8 mouse cellular contexts compared by ENCODE assay signal in genomic region chr3:137057225-137057910, GRCm38 (mm10).
DNase-seq lines count a peak whose midpoint lies in the region; ATAC-seq and TF ChIP-seq lines count a peak whose summit lies in the region.
"Had no signal": no experiment of that assay in that cellular context is flagged by ENCODE, and none has a peak within 500 bp of the region (broad histone marks: within the 10 kb centered on the region; RNA-seq: fewer than 3 reads in every experiment).

No protein-coding gene starts in this region.

- DNase-seq in cerebellum, postnatal 36 days = peak; percentile 10 to 11
- DNase-seq in forebrain, embryonic 10.5 days (ENCODE audit: extremely low spot score, low spot score) = peak; percentile 52
- DNase-seq in layer of hippocampus, adult 8-10 months (ENCODE audit: low spot score in 2 of 2) = peak; percentile 89 to 92
- DNase-seq in midbrain, postnatal 0 days (ENCODE audit: low spot score) = peak; percentile 86
- no peak for DNase-seq in liver, postnatal 0 days
- no peak for DNase-seq in thymus, adult 2 months

- no peak overlapping the region for H3K9ac ChIP-seq in midbrain, postnatal 0 days (replicated peaks; ENCODE audit: low read length, poor library complexity, severe bottlenecking)
- H3K9ac ChIP-seq in liver, postnatal 0 days (replicated peaks) = no peak overlapping the region
- H3K9ac ChIP-seq: limb, embryonic 15.5 days had no signal

- H3K4me3 ChIP-seq in forebrain, embryonic 10.5 days = no peak overlapping the region
- H3K4me3 ChIP-seq in midbrain, postnatal 0 days (ENCODE audit: low read depth, low read length) = no peak overlapping the region
- H3K4me3 ChIP-seq in liver, postnatal 0 days (ENCODE audit: low read depth, low read length) = no peak overlapping the region
- no peak overlapping the region for H3K4me3 ChIP-seq in thymus, adult 2 months (ENCODE audit: control insufficient read depth, insufficient read depth, low read length)
- H3K4me3 ChIP-seq: limb, embryonic 15.5 days had no signal

- no peak for TF ChIP-seq CTCF in midbrain, postnatal 0 days (IDR thresholded peaks at IDR 0.05)
- TF ChIP-seq CTCF in liver, postnatal 0 days (IDR thresholded peaks at IDR 0.05; ENCODE audit: low read depth) = no peak
- no peak for TF ChIP-seq CTCF in thymus, adult 2 months (IDR thresholded peaks at IDR 0.05; ENCODE audit: borderline replicate concordance, control insufficient read depth, extremely low read depth, insufficient read depth, low read length, poor library complexity)

- WGBS in forebrain, embryonic 10.5 days = 45% methylated on average over 6 of the region's 6 CpGs
- 13% methylated on average over 5 of the region's 6 CpGs for WGBS in midbrain, postnatal 0 days
- 75% methylated on average over 6 of the region's 6 CpGs for WGBS in liver, postnatal 0 days (ENCODE audit: insufficient replicate concordance)
- 86% methylated on average over 6 of the region's 6 CpGs for WGBS in thymus, adult 2 months

- no peaks in the 10 kb centered on the region for H3K36me3 ChIP-seq in forebrain, embryonic 10.5 days (replicated peaks)
- no peaks in the 10 kb centered on the region for H3K36me3 ChIP-seq in midbrain, postnatal 0 days (ENCODE audit: insufficient read depth, low read length)
- no peaks in the 10 kb centered on the region for H3K36me3 ChIP-seq in liver, postnatal 0 days (replicated peaks; ENCODE audit: insufficient read depth, low read length)
- no peaks in the 10 kb centered on the region for H3K36me3 ChIP-seq in thymus, adult 2 months (ENCODE audit: control insufficient read depth, insufficient read depth, low read length)
- H3K36me3 ChIP-seq: limb, embryonic 15.5 days had no signal

- TF ChIP-seq EP300 in liver, postnatal 0 days (IDR thresholded peaks at IDR 0.05; ENCODE audit: low read depth) = no peak

- ATAC-seq in midbrain, postnatal 0 days (ENCODE audit: low FRiP score) = peak; percentile 74
- ATAC-seq in liver, postnatal 0 days = no peak
- ATAC-seq in megakaryocyte, adult 5-6 weeks (ENCODE audit: poor library complexity, severe bottlenecking) = no peak

- no peaks in the 10 kb centered on the region for H3K27me3 ChIP-seq in forebrain, embryonic 10.5 days (ENCODE audit: poor library complexity, severe bottlenecking)
- H3K27me3 ChIP-seq in midbrain, postnatal 0 days (ENCODE audit: insufficient read depth, low read length) = no peaks in the 10 kb centered on the region
- H3K27me3 ChIP-seq in liver, postnatal 0 days (ENCODE audit: insufficient read depth, low read length) = no peaks in the 10 kb centered on the region
- H3K27me3 ChIP-seq in thymus, adult 2 months (ENCODE audit: control insufficient read depth, insufficient read depth, low read length) = no peaks in the 10 kb centered on the region
- H3K27me3 ChIP-seq: limb, embryonic 15.5 days had no signal

- peak overlapping the region; percentile 80 for H3K27ac ChIP-seq in forebrain, embryonic 10.5 days
- peak overlapping the region; percentile 55 for H3K27ac ChIP-seq in midbrain, postnatal 0 days (ENCODE audit: low read depth, low read length)
- no peak overlapping the region for H3K27ac ChIP-seq in liver, postnatal 0 days (ENCODE audit: low read depth)
- no peak overlapping the region for H3K27ac ChIP-seq in thymus, adult 2 months (ENCODE audit: control insufficient read depth, insufficient read depth, low read length)
- H3K27ac ChIP-seq: limb, embryonic 15.5 days had no signal

- H3K4me1 ChIP-seq in forebrain, embryonic 10.5 days = peaks cover 31% of the 10 kb centered on the region
- no peaks in the 10 kb centered on the region for H3K4me1 ChIP-seq in midbrain, postnatal 0 days (ENCODE audit: insufficient read depth, low read length)
- H3K4me1 ChIP-seq in liver, postnatal 0 days (ENCODE audit: insufficient read depth) = no peaks in the 10 kb centered on the region
- H3K4me1 ChIP-seq in thymus, adult 2 months (replicated peaks; ENCODE audit: control insufficient read depth, insufficient read depth, low read length) = no peaks in the 10 kb centered on the region
- H3K4me1 ChIP-seq: limb, embryonic 15.5 days had no signal

- no peak for TF ChIP-seq POLR2A in thymus, adult 2 months (IDR thresholded peaks at IDR 0.05; ENCODE audit: control insufficient read depth, extremely low read depth, insufficient read depth, low read length, poor library complexity)

- peak overlapping the region; percentile 20; the same call in 1 of the 2 replicates for H3K4me2 ChIP-seq in midbrain, postnatal 0 days (ENCODE audit: low read depth, low read length, poor library complexity, severe bottlenecking)
- H3K4me2 ChIP-seq in liver, postnatal 0 days (ENCODE audit: low read depth, low read length) = no peak overlapping the region
- H3K4me2 ChIP-seq: limb, embryonic 15.5 days had no signal

- H3K9me3 ChIP-seq in forebrain, embryonic 10.5 days = no peaks in the 10 kb centered on the region
- no peaks in the 10 kb centered on the region for H3K9me3 ChIP-seq in midbrain, postnatal 0 days (ENCODE audit: low read length)
- H3K9me3 ChIP-seq in liver, postnatal 0 days (ENCODE audit: low read length) = no peaks in the 10 kb centered on the region
- H3K9me3 ChIP-seq: limb, embryonic 15.5 days had no signal

Comparison
In these comparisons a context has a peak if more than half of its experiments do, and no peak if none do; other contexts are left out.
1. DNase-seq: peak in cerebellum, postnatal 36 days (2 of 2), forebrain, embryonic 10.5 days (single experiment), layer of hippocampus, adult 8-10 months (2 of 2) and midbrain, postnatal 0 days (single experiment); none in liver, postnatal 0 days (single experiment) and thymus, adult 2 months (single experiment).
2. H3K27ac ChIP-seq: peak in forebrain, embryonic 10.5 days (single experiment) and midbrain, postnatal 0 days (single experiment); none in liver, postnatal 0 days (single experiment) and thymus, adult 2 months (single experiment).